Mouse (Mus musculus) erythroblast, embryonic 14.5 days (primary cell): Measurements from ENCODE around the gene Smap2. TPM values are rescaled to one million over a fixed set of nuclear protein-coding genes. Genes with fewer than 3 reads are reported as not detected.
"Not testable (repeated sequence)": the region's sequence is repeated elsewhere in the genome, so short reads cannot be mapped to it uniquely, and the experiment has no call there.

Experiments used
- H3K27me3 ChIP-seq: 2 replicates; pipeline ENCODE4 v1.6.1; 2012; ENCODE audit warnings: inconsistent platforms; ENCODE audit not compliant: control insufficient read depth
- H3K36me3 ChIP-seq: 2 replicates; pipeline ENCODE4 v1.6.1; 2012; ENCODE audit warnings: mild to moderate bottlenecking, inconsistent platforms; ENCODE audit not compliant: control insufficient read depth
- H3K4me1 ChIP-seq: 2 replicates; pipeline ENCODE4 v1.6.1; 2012; ENCODE audit warnings: inconsistent platforms; ENCODE audit not compliant: control insufficient read depth
- H3K4me3 ChIP-seq: replicated peaks from 2 replicates; pipeline ENCODE3; 2012; ENCODE audit warnings: moderate library complexity, mild to moderate bottlenecking, inconsistent platforms
- H3K9me3 ChIP-seq: 2 replicates; pipeline ENCODE4 v1.6.1; 2012; ENCODE audit warnings: low read length, inconsistent platforms, mixed read lengths; ENCODE audit not compliant: control insufficient read depth
- GATA1 ChIP-seq: IDR thresholded peaks from 2 replicates; pipeline ENCODE4 v1.6.1; 2012; ENCODE audit warnings: low read length, inconsistent platforms, mixed read lengths
- TAL1 ChIP-seq: IDR thresholded peaks from 3 replicates; pipeline ENCODE4 v1.6.1; 2012; ENCODE audit warnings: low read length, inconsistent platforms, mixed read lengths
- polyA plus RNA-seq: library from polyadenylated mRNA; stranded (reverse); fragments of >175 nt; gene quantifications from 2 replicates; pipeline ENCODE4 v1.2.3, GENCODE M21; 2012

Gene Smap2
- polyA plus RNA-seq, result 3.4 and 3.7 TPM in 2 replicates

- peak within 1 kb of the TSS; percentile 83 for H3K4me3 ChIP-seq
- H3K36me3 ChIP-seq, result peaks cover 18% of the 10 kb centered on the region
- H3K27me3 ChIP-seq, result no peaks in the 10 kb centered on the region
- H3K4me1 ChIP-seq, result peaks cover 58% of the 10 kb centered on the region
- no peaks in the 10 kb centered on the region for H3K9me3 ChIP-seq
- TF ChIP-seq GATA1 (no peak), TAL1 (no peak)
These were observed at the start of gene Smap2 for GRCm38 (mm10) chr4:121016928-121017657. Gene Smap2, minus strand, starts transcription at chr4:121017247.

- Histone ChIP-seq H3K9me3 (no peaks in the 10 kb centered on the region), H3K4me3 (no peak overlapping the region), H3K4me1 (no peaks in the 10 kb centered on the region), H3K36me3 (peaks cover 50% of the 10 kb centered on the region), H3K27me3 (no peaks in the 10 kb centered on the region)
- TF ChIP-seq GATA1 (no peak), TAL1 (no peak)
These were observed 48.3 kb upstream of the Smap2 start for GRCm38 (mm10) chr4:121065336-121065735.

DNA sequence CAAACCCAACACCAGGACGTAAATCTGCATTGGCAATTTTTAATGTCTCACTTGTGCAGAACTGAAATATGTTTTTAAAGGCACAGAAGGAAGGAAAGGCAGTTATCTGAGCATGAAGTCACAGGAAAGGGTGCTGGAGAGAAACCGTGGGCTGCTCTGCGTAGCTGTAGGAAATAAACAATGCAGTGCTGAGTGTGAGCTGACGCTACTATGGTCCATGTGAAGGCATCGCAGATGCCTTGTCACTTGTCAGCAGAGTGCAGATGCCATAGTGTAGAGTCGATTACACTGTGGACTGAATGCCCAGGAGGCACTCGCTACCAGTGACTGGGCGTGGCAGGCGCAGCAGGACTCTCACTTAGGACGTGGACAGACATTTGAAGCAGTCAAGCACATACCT lies 42.2 kb upstream of the Smap2 start:
- not testable (repeated sequence) for H3K9me3 ChIP-seq, H3K27me3 ChIP-seq, H3K4me1 ChIP-seq, H3K4me3 ChIP-seq
- peaks cover 34% of the 10 kb centered on the region for H3K36me3 ChIP-seq

- Histone ChIP-seq H3K9me3 (no peaks in the 10 kb centered on the region), H3K4me3 (no peak overlapping the region), H3K4me1 (no peaks in the 10 kb centered on the region), H3K36me3 (peaks cover 24% of the 10 kb centered on the region), H3K27me3 (peaks cover 18% of the 10 kb centered on the region)
- TF ChIP-seq TAL1 (no peak), GATA1 (no peak)
These were observed 40.0 kb upstream of the Smap2 start for GRCm38 (mm10) chr4:121057032-121057431.

DNA sequence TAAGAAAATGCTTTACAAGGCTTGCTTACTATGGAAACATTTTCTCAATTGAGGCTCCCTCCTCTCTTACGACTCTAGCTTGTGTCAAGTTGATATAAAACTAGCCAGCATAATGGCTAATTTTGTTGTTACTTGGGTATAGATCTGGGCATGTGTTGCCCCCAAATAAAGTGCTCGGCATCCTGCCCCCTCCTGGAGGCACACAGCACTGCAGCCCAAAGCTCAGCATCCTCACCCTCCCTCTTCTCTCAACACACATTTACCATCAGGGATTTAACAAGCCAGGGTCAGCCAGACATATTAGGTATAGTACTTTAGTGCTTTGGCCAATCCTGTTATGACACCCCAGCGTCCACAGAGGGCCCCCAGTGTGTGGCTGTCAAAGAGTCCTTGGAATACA lies 39.3 kb upstream of the Smap2 start:
- TF ChIP-seq TAL1, result no peak
- TF ChIP-seq GATA1, result no peak
- Histone ChIP-seq H3K4me1 (no peaks in the 10 kb centered on the region), H3K4me3 (no peak overlapping the region), H3K36me3 (peaks cover 24% of the 10 kb centered on the region), H3K9me3 (no peaks in the 10 kb centered on the region), H3K27me3 (peaks cover 23% of the 10 kb centered on the region)

DNA sequence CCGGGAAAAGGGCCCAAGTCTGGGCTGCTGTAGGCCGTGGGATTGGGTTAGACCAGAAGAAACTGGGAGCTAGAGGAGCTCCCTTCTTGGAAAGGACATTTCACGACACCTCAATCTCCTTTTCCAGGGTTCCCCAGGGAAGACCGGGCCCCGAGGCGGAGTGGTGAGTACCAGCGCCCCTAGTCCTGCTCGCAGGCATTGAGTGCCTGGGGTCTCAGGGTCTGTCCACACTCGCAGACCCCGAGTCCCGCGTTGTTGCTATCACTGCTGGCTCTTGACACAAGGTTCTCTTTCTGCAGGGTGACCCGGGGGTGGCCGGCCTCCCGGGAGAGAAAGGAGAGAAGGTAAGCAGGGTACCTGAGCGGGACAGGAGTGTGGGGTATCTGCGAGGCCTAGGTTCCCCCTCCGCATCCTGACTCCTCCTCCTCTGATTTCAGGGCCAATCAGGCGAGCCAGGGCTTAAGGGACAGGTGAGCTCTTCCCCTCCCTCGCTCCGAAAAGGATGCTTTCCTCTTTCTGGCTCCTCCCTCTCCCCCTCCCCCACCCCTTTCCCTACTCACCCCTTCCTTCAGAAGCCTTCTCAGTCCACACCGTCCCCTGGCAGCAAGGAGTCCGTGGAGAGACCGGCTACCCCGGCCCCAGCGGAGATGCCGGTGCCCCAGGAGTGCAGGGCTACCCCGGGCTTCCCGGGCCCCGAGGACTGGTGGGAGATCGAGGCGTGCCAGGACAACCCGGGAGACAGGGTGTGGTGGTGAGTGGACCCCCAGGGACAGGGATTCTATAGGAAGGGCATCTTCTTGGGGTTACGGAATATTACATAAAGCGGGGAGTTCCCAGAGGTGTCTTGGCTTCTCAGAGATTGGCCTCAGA lies 35.6 kb upstream of the Smap2 start:
- no peaks in the 10 kb centered on the region for H3K9me3 ChIP-seq
- peaks cover 23% of the 10 kb centered on the region for H3K27me3 ChIP-seq
- H3K4me3 ChIP-seq, result no peak overlapping the region
- no peaks in the 10 kb centered on the region for H3K4me1 ChIP-seq
- no peaks in the 10 kb centered on the region for H3K36me3 ChIP-seq
- no peak for TF ChIP-seq GATA1
- no peak for TF ChIP-seq TAL1

DNA sequence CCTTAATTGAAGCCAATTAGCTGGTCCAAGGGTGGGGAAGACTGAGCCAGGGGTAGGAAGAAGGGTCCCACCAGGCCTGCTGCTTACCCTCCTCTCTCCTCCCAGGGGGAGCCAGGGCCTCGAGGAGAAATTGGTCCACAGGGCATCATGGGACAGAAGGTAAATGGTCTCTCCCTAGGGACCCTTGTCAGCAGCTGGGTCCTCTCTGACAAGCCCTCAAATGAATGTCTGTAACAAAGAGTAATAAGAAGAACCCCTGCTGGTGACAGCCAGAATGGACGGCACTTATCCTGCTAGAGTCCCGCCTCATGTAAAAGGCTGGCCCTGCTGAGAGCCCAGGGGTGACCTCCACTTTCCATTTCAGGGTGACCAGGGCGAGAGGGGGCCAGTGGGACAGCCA lies 34.8 kb upstream of the Smap2 start:
- Histone ChIP-seq H3K36me3 (no peaks in the 10 kb centered on the region), H3K4me3 (no peak overlapping the region), H3K27me3 (peaks cover 23% of the 10 kb centered on the region), H3K9me3 (no peaks in the 10 kb centered on the region), H3K4me1 (no peaks in the 10 kb centered on the region)
- TF ChIP-seq TAL1, result no peak
- no peak for TF ChIP-seq GATA1

DNA sequence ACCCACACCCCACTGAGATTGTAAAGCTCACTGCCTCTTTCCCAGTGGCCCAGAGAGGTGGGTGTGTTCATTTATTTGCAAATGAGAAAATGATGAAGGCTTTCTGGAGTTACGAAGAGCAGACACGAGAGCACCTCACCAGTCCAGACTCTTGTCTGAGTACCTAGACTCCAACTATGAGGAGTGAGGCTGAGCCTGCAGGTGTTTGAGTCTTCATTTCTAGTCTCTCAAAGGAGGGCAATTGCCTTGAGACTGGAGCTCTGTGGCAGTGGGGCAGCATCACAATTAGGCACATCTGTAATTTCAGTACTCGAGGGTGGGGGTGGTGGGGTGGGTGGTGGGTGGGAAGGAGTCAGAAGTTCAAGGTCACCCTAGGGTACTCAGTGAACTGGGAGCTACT lies 25.9 kb upstream of the Smap2 start:
- H3K27me3 ChIP-seq, result peaks cover 38% of the 10 kb centered on the region
- no peak overlapping the region for H3K4me3 ChIP-seq
- H3K9me3 ChIP-seq, result no peaks in the 10 kb centered on the region
- peaks cover 5% of the 10 kb centered on the region for H3K4me1 ChIP-seq
- TF ChIP-seq GATA1 (no peak), TAL1 (no peak)
- no peaks in the 10 kb centered on the region for H3K36me3 ChIP-seq

DNA sequence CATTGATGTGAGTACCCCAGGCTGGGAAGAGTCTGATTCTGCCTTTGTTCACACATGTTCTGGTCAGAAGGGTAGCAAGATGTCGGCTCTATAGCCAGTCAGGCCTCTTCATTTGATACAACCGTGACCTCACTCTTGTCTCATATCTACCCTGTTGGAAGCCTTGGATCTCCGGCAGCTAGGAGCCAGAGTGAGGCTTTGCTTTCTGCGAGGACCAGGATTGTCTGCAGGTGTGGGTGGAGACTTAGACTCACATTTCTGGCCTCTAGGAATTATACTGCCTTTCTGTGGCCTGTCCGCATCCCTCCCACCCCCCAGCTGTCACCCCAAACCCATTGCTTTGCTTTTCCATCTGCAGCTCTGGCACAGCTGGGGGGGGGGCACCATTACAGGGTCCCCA lies 25.4 kb upstream of the Smap2 start:
- Histone ChIP-seq H3K4me3 (no peak overlapping the region), H3K4me1 (peaks cover 5% of the 10 kb centered on the region), H3K27me3 (peaks cover 42% of the 10 kb centered on the region), H3K9me3 (no peaks in the 10 kb centered on the region), H3K36me3 (no peaks in the 10 kb centered on the region)
- TF ChIP-seq TAL1 (no peak), GATA1 (no peak)
